Mouse (Mus musculus) E14TG2a.4 (cell line): ENCODE measurements around the gene Ryr1.

Experiments used
- CTCF ChIP-seq: conservative IDR thresholded peaks from 2 replicates; pipeline ENCODE4 v1.5.1; 2014; ENCODE audit warnings: low read length
- NANOG ChIP-seq: IDR thresholded peaks from 2 replicates; pipeline ENCODE4 v1.6.1; 2014; ENCODE audit warnings: borderline replicate concordance, low read length, mixed read lengths
- POU5F1 ChIP-seq: IDR thresholded peaks from 2 replicates; pipeline ENCODE4 v1.6.1; 2014; ENCODE audit warnings: low read length, borderline replicate concordance

DNA sequence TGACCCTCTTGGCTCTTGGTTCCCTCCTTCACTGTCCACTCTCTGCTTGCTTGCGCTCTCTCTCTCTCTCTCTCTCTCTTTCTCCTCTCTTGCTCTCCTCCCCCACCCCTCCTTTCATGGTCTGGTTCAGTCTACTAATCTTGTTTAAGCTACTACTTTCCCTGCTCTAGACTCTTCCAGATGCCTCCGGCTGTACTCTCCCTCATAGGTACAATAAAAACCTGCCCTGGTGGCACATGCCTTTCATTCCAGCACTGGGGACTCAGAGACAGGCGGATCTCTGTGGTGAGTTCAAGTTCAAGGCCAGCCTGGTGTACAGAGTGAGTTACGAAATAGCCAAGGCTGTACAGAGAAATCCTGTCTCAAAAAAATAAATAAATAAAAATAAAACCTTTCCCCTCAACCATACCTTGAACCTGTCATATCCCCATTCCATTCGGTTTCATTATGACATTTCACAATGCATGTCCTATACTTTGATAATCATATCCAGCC is 159.6 kb downstream of the Ryr1 start:
- TF ChIP-seq CTCF, result no peak
- no peak for TF ChIP-seq NANOG
- TF ChIP-seq POU5F1, result no peak
